Mouse (Mus musculus): ENCODE measurements at regions not wholly inside any gene's neighbourhood (a gene's known extent, or its start where the extent isn't known, plus 50 kb on each side); places are given as distances from the start of the nearest gene placed in this dataset.

DNA sequence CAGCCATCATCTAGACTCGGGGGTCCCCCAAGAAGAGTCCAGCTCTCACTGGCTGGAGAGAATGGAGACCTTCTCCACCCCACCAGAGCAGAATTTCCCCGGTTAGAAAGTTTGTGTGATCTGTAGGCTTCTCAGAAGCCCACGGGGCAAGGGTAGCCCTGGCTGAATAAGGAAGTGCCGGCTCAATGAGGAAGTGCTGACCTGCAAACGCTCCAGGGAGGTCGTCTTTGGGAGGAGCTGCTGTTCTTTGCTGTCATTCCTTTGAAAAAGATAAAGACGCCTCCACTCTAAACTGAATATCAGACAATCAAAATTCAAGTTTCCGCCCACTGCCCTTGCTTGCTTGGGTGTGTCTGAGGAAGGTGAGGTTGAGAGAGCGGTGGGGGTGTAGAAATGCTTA is 73.0 kb downstream of the Dlk1 start:
- no peak for TF ChIP-seq ZNF384 (IDR thresholded peaks at IDR 0.05; ENCODE audit: low read depth, low read length)
- TF ChIP-seq ZC3H11A (IDR thresholded peaks at IDR 0.05; ENCODE audit: borderline replicate concordance, low read depth, low read length) = no peak
